Mouse (Mus musculus) bone marrow macrophage, adult 2 months (primary cell): ENCODE results near the gene Asb12. TPM values are rescaled to one million over a fixed set of nuclear protein-coding genes. Genes with fewer than 3 reads are reported as not detected.

Experiments
- H3K27ac ChIP-seq: 2 replicates; pipeline ENCODE4 v1.5.1; 2012; ENCODE audit warnings: low read depth, low read length; ENCODE audit not compliant: insufficient read depth
- H3K4me1 ChIP-seq: 2 replicates; pipeline ENCODE4 v1.6.1; 2012; ENCODE audit warnings: low read length; ENCODE audit not compliant: control insufficient read depth, insufficient read depth
- H3K4me3 ChIP-seq: 2 replicates; pipeline ENCODE4 v1.5.1; 2012; ENCODE audit warnings: mild to moderate bottlenecking, low read length, moderate library complexity; ENCODE audit not compliant: insufficient read depth
- CTCF ChIP-seq: IDR thresholded peaks from 2 replicates; pipeline ENCODE4 v1.5.1; 2012; ENCODE audit warnings: low read depth, mild to moderate bottlenecking, low read length, moderate library complexity
- POLR2A ChIP-seq: IDR thresholded peaks from 2 replicates; pipeline ENCODE4 v1.6.1; 2012; ENCODE audit warnings: mild to moderate bottlenecking, low read depth, low read length, borderline replicate concordance
- polyA plus RNA-seq: library from polyadenylated mRNA; stranded (reverse); fragments of >200 nt; gene quantifications from 2 replicates; pipeline ENCODE4 v1.2.4, GENCODE M21; 2012; ENCODE audit not compliant: missing spikeins, insufficient read depth, insufficient read length

The Asb12 gene
- polyA plus RNA-seq, 1 experiment = not detected

DNA sequence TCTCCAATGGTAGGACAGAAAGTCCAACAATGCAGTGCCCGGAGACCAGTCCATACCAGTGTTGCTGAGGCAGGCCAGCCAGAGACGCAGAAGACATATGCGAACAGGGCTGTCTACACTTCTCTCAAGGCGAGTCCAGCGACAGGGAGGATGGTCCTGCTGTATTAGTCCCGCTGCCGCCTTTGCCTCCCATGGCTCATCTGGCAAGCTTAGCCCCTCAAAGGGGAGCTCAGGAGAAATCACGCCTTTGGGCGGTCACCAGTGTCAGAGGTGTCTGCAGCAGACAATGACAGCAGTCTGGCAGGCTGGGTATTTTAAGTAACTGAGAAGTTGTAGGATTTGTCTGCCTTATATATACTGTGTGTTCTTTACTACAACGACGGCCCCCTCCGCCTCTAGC, 114.4 kb downstream of the Asb12 start:
- peaks cover 10% of the 10 kb centered on the region for H3K4me1 ChIP-seq
- no peak overlapping the region for H3K27ac ChIP-seq
- TF ChIP-seq POLR2A (no peak), CTCF (no peak)
- H3K4me3 ChIP-seq = peak overlapping the region; percentile 86

GRCm38 (mm10) chrX:95442261-95442660, 115.5 kb downstream of the Asb12 start:
- Histone ChIP-seq H3K4me3 (no peak overlapping the region), H3K4me1 (peaks cover 10% of the 10 kb centered on the region), H3K27ac (no peak overlapping the region)
- TF ChIP-seq CTCF (no peak), POLR2A (no peak)

GRCm38 (mm10) chrX:95441290-95441689, 116.5 kb downstream of the Asb12 start:
- H3K4me3 ChIP-seq = no peak overlapping the region
- H3K4me1 ChIP-seq = peaks cover 10% of the 10 kb centered on the region
- TF ChIP-seq CTCF = no peak
- TF ChIP-seq POLR2A = no peak

DNA sequence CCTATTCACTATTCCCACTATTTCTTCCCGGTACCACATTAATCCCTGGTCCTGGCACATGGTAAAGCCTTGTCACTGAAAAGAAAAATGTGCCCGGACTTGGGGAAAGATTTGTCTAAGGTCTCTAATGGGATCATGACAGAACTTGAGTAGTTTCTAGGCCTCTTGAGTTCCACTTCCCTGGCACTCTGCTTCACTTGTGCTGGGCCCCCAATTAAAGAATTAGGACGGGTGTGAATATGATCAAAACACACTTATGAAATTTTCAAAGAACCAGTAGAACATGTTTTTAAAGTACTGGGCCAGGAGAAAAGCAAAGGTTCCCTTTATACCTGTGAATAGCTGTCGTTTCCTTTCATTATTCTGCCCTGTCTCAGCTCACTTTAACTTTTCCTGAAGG, 119.3 kb downstream of the Asb12 start:
- no peak overlapping the region for H3K4me3 ChIP-seq
- peaks cover 9% of the 10 kb centered on the region for H3K4me1 ChIP-seq
- TF ChIP-seq POLR2A (no peak), CTCF (no peak)
- no peak overlapping the region for H3K27ac ChIP-seq

More at GRCm38 (mm10) chrX:95441290-95441689, 116.5 kb downstream of the Asb12 start:
- no peak overlapping the region for H3K27ac ChIP-seq

GRCm38 (mm10) chrX:95437236-95437635, 120.6 kb downstream of the Asb12 start:
- Histone ChIP-seq H3K4me3 (no peak overlapping the region), H3K27ac (no peak overlapping the region), H3K4me1 (peaks cover 4% of the 10 kb centered on the region; the same call in 1 of the 2 replicates)
- TF ChIP-seq POLR2A (no peak), CTCF (no peak)

Other genes starting within 250 kb of the Asb12 start
- 3.2 and 3.7 TPM in 2 replicates for gene Amer1, start 113.1 kb downstream of the Asb12 start, polyA plus RNA-seq
- gene Pfn5, start 117 bp upstream of the Asb12 start, polyA plus RNA-seq = not detected in 2 replicates
- 6.9 and 8.4 TPM in 2 replicates for gene Zc4h2, start 100.5 kb upstream of the Asb12 start, polyA plus RNA-seq
- 0.23 TPM in 1 of 2 replicates, not detected in the other for gene Zc3h12b, start 153.7 kb upstream of the Asb12 start, polyA plus RNA-seq